Mouse (Mus musculus): Measurements from ENCODE around the gene Gm49395.

Gm49395 gene

DNA sequence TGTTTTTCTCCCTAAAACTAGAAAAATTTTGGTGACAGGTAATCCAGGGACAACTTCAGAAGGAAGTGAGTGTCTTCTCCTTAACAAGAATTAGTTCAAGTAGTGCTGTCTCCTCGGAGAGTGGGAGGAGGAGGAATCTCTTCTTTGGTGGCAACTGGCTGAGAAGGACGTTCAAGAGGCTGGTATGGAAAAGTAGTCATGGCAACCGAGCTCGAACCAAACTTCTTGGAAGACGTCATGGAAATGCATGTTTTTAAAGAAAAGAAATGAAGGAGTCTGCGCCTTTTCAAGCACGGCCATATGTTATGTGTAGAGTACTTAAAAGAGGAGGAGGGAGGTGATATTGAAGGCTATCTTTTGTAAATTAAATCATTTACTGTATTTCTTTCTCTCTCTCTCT lies 49.2 kb downstream of the Gm49395 start:
- no peak for DNase-seq (ENCODE audit: low read depth, low spot score)

DNA sequence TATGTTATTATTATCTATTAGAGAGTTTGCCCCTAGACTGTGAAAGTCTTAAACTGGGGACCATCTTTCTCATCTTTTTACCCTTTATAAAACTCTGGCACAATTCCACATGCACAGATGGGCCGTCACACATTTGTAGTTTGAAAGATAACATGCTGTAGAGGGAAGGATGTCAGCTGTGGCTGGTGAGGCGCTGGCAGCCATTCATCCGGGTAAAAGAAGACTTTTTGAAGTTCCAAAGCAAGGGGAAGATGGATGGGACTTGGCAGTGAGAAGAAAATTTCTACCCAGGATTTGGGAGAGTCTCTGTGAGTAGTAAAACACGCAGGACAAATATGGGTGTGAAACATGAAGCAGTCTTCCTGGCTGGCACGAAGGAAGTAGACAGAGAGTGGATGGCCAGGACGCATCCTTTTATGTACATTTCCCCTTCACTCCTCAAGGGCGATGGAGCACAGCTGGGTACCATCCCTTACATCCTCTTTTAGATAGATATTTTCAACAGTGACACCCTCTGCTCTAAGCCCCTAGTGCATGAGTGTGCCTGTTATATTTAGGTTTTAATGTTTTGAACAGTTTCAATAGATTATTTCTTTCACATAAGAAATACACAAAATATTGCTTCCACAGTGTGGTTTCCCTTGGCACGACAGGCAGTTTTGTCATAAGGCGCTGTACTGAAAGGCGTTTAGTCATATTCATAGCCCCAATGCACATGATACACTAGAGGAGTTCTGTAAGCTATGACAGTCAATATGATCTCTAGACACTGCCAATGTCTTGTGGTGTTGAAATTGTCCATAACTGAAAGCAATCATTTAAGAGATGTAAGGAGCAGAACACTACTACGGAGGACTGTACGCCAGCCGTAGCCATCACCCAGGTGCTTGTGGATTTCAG lies 50.8 kb downstream of the Gm49395 start:
- no peak for DNase-seq (ENCODE audit: low read depth, low spot score)

DNA sequence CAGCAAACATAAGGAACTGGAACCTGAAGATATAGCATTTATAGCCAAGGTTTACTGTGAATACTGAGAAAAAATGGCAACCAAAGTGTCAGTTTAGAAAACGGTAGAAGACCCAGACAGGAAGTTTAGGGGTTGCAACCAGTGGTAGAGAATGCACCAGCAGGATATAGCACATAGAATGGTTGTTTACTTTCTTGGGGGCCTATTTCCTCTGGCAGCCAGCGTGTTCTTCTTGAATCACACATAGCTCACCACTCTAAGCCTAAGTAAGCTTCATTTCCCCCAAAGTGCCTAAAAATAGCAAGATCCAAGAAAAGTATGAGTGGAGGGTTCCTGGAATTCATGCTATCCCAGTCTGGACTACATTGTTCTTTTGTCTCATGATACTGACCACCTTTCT lies 59.1 kb downstream of the Gm49395 start:
- no peak for DNase-seq (ENCODE audit: low read depth, low spot score)

DNA sequence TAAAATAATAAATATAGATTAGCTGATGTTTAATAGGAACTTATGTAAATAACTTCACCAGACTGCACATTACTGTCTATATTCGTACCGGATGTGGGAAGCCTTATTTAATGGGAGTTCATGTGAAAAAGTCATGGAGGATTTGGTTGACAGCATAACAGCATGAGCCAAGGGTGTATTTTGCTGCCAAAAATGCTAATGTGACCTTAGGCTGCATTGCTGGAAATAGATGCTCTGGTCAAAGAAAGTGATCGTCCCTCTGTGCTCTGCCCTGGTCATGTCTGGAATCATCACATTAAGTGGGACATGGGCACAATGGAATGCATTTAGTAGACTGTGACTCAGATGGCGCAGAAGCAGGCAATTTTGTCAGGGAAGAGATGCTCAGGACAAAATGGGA lies 64.4 kb downstream of the Gm49395 start:
- no peak for DNase-seq (ENCODE audit: low read depth, low spot score)

DNA sequence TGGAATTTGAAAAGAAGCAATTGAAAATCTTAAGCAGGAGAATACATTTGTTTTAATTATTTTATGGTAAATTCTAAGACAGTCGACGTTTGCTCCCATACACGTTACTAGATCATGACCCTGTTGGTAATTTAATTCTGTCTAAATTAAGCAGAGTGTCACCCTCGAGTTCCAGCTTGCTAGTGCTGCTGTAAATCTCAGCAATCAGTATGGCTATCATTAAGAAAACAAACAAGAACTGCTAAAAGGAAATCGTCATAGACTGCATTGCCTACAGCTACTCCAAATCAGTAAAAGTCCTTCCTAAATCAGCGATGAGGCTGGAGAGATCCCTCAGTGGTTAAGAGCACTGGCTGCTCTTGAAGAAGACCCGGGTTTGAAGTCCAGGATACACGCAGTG lies 66.3 kb downstream of the Gm49395 start:
- no peak for DNase-seq (ENCODE audit: low read depth, low spot score)

DNA sequence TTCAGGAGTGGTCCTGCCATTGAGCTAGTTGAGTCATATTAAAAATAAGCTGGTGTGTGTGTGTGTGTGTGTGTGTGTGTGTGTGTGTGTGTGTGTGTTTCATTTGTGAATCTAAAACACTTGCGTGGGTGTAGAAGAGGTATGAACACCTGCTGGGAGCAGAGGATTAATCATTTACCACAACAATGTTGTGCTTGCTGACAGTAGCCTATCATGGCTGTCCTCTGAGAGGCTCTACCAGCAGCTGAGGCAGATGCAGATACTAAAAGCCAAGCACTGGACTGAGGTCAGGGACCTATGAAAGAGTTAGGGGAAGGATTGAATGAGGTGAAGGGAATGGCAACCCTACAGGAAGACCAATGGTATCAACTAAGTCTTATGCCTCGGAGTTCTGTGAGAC lies 68.6 kb downstream of the Gm49395 start:
- DNase-seq (ENCODE audit: low read depth, low spot score) = no peak

DNA sequence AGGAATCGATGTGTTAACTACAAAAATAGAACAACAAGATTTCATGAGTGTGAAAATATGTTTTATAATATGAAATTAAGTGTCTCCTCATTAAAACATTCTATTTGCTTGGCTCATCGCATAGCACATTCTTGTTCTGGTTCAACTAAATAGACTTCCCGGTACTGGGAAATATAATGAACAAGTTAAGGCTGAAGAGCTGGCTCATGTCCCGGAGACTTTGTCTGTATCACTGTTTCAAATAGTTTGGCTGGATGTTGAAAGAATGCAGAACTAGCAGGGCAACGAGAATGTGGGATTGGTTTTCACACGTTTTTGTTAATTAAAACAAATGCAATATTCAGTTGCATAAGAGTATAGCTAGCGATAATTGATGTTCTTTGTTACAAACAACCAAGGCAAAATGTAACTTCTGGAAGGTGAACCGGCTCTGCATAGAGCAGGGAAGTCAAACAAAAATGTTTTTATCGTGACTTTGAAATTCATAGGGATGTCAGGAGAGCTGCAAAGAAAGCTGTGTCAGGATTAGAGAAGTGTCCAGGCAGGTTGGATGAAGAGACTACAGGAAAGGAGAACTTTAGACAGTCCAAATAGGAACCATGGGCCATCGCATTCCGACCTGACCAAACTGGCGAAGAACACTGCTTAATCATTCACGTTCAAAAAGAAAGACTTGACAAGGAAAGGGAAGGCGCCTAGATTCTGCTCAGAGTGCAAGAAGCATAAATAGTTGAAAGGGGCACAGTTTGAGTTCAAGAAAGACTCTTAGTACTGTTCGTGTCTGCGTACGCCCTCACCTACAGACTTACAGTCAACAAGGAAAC lies 70.3 kb downstream of the Gm49395 start:
- no peak for DNase-seq (ENCODE audit: low read depth, low spot score)

DNA sequence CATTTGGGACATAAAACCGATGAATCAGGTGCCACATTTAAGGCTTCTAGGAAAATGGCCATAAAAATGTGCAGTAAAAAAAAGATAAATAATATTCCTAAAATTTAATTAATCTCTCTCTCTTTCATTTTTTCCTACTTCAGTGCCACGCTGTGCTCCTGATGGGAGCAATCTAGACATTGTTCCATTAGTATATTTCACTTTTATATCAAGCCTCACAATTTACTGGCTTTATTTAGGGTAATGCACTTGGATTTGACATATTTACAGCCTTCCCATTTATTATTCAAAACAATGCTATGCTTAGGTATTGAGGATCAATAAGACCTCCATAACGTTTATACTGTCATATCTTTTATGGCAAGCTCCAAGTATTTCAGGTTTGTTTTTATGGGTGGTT lies 76.3 kb downstream of the Gm49395 start:
- DNase-seq (ENCODE audit: low read depth, low spot score) = no peak

DNA sequence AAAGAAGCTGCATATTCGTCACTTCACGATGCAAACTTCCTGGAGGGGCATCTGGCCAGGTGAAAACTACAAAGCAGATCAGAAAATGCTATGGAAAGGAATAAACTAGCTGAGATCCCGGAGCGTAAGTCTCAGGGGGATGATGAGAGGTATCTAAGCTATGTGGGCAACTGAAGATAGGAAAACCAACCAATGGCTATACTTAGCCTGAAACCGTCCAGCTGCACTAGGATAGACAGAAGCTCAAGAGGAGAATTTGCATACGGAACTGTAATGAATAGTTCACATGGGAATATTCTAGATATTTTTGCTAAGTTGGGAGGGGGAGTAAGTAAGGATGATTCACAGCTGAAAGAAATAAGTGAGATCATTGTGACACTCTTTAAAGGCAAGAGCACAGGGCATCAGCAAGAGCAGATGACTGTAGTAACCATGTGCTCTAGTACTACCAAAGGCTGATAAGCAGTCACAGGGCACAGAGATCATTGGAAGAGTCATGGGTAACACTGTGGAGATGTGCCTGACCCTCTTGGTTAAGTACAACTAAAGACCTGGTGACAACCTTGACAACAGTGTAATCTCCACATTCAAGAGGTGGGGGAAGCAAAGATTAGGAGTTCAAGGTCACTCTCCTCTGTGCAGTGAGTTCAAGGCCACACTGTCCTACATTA lies 79.5 kb downstream of the Gm49395 start:
- no peak for DNase-seq (ENCODE audit: low read depth, low spot score)

DNA sequence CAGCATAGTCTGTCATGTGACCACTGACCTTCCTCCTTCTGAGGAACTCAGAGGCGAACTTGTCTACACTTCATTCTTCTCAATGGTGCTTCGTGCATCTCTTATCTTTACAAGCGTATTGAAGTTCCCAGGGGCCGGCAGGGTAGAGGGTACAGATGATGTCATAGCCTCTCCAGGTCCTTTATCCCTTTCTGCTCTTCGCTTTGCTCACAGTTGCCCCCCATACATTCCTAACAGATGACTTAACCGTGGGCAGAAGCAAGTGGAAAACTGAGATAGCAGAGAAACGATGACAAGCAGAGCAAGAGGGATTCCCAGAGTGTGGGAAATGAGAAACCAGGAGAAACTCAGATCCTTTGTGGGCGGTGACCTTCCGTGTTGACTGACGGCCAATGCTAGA lies 80.3 kb downstream of the Gm49395 start:
- DNase-seq (ENCODE audit: low read depth, low spot score) = no peak

DNA sequence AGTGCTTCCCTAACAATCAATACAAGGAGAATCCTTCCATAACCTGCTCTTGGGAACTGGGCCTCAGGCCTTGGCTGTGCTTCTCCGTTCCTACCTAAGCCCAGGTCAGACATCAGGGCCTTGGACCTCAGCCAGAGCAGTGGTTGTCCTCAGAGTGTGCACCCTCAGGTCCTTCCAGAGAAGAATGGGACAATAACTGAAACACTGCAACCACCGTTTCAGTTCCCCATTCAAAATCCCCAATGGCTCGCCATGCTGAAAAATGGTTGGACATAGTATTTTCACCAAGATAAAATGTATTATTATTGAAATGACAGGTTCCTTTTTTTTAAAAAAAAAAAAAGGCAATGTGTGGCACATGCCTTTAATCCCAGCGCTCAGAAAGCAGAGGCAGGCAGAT lies 81.0 kb downstream of the Gm49395 start:
- DNase-seq (ENCODE audit: low read depth, low spot score) = no peak

DNA sequence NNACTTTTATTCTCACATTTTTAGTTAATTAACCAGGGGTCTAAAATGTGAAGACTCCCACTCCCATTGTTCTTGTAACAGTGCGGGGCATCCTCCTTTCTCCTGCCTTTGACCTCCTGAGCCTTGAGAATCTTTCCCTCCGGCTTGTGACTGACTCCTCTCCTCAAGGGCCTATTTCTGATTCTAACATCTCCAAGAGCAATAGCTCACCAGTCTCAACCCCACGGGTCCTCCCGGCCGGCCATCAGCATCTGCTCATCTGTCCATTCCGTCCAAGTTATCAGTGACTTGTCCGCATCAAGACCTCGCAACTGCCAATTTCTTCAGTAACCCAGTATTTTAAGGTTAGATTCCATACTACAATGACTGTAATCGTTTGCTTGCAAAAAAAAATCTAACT lies 84.2 kb downstream of the Gm49395 start:
- no peak for DNase-seq (ENCODE audit: low read depth, low spot score)

DNA sequence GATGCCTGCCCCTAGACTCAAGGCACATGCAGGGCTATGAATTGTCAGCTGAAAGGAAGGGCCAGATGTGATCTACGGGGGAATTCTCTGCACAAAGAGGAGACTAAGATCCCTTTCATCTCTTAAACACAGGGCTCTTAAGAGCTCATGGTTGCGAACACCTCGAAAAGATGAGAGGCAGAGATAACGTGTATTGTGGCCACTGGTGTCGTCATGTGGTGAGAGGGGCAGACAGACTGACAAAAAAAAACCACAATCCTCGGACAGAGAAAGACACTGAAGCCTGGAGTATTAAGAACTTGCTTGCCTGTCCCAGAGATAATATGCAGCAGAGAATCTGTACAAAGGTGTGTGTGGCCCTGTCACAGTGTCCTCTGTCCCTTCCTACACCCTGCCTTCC lies 90.2 kb downstream of the Gm49395 start:
- DNase-seq (ENCODE audit: low read depth, low spot score) = no peak

DNA sequence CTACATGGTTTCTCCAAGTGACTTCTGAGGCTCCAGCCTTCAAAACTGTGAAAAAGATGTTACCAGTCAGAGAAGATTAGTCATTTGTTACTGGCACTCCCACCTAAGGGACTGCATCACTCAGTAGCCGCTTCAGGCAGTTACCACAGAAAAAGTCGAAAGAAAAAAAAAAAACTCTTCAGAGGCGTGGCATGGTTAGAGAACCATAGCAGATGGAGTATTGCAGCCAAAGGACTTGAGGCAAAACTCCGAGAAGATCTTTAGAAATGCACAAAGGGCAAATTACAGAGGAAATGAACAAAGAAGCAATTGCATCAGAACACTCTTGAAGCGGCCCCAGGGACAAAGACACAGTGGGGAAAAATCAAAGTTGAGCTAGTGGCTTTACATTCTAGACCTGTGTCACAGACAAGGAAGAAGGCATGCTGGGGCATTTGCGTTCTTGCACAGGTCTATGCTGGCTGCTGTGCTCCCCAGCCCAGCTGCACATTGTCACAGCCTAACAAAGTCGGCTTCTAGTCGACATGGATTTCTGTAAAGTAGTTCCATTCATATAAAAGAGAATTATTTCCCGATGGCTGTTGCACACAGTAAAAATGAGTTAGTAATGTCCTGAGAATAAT lies 95.4 kb downstream of the Gm49395 start:
- no peak for DNase-seq (ENCODE audit: low read depth, low spot score)

DNA sequence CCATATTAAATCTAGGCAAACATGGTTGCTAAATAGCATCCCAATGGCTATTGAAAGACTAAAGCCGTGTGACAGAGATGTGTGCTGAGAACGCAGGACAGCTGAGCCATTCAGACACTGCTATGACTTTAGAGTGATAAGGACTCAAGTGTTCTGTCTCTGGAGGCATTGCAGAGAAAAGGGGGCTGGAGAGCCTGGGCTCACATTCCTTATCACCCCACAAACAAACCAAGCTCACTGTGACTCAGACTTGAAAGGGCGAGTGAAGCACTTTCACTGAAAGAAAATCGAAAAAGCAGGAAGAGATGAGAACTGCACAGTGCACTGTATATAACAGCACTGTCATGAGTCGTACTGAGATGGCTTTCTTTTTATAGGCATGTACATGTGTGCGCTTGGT lies 96.4 kb downstream of the Gm49395 start:
- DNase-seq (ENCODE audit: low read depth, low spot score) = no peak

DNA sequence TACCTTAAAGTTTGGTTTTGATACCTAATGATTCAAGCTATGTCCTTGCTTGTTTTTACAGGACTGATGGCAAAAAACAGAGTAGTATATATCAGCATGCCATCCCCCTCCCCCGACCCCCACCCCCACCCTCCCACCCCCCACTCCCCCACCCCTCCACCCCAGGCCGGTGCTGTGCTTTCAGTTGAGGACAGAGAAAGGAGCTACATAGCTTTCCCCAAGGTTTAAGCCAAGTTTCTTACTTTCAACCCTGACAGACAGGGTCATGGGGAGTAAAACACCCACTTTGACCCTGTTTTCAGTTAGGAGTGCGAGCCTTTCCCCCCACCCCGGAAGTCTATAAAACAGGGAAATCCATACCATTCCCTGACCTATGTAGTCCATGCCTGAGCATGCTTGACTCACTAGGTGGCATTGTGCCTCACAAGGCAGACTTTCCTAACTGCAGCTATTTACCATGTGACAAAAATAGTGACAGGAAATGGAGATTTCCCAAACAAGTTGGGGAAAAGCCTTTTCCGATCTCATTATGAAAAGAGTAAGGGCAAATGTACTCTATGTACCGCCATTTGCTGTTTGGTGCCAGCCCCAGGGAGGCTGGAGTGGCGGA lies 98.2 kb downstream of the Gm49395 start:
- no peak for DNase-seq (ENCODE audit: low read depth, low spot score)

DNA sequence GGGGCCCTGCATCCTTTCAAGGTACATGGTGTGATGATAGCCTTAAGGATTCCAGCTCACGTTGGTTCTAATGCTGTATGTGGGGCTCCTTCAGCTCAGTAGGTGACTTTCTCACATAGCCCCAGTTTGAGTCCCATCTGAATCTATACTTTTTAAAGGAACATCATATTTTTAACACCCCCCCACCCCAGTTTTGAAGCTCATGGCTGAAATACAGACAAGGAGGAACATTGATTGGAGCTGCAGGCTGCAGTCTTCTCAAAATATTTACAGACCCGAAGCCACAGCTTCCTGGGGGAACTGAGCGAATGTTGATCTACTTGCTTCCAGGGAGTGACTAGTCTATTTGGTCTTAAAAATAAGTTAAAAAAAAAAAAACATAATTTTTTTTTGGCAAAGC lies 98.9 kb downstream of the Gm49395 start:
- no peak for DNase-seq (ENCODE audit: low read depth, low spot score)

DNA sequence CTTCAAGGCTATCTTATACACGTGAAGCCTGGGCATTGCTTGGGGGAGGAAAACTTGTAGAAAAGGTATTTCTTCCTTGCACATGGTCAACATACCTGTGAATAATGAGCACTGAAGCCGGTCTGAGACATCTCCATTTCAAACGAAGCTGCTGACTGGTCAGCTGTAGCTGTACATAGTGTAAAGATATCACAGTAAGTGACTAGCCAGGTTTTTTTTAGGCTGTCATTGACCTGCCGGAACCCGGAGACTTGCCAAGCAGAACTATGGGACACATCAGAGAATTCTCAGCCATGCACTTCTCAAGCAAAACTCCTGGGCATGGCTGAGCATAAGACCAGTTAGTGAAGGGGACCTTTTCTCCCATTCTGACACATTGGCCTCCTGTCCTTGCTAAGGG lies 99.6 kb downstream of the Gm49395 start:
- no peak for DNase-seq (ENCODE audit: low read depth, low spot score)

DNA sequence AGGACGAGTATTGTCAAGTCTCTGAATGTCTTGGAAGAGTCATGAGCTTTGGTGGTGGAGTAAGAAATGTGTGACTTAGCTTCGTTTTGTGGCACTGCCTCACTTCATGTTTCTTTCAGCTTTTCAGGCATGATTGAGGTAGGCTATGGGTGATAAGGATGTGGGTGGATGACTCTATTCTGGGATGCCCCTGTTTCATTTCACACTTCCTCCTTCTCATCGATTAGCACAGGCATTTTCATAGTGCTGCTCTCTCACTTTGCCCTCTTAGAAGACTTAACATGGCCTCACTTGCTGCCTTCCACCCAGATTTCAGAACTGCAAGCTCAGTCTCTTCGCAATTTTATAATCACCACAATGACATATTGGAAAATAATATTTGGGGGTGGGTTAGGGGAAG lies 102.1 kb downstream of the Gm49395 start:
- no peak for DNase-seq (ENCODE audit: low read depth, low spot score)

DNA sequence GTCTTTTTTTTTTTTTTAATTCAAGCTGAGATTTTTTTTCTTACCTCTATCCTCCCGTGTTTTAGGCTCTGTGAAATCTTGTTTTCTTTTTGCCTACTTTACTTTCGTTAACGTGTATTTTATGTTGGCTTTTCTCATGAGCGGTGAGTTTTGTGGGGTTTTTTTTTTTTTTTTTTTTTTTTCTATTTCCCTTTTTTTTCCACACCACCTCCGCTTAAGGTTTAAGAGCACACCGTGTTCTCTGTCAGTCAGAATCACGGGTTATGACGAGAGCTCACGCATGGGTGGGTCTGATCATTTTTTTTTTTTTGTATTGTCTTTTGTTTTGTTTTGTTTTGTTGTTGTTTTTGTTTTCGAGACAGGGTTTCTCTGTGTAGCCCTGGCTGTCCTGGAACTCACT lies 103.6 kb downstream of the Gm49395 start:
- DNase-seq (ENCODE audit: low read depth, low spot score) = no peak

DNA sequence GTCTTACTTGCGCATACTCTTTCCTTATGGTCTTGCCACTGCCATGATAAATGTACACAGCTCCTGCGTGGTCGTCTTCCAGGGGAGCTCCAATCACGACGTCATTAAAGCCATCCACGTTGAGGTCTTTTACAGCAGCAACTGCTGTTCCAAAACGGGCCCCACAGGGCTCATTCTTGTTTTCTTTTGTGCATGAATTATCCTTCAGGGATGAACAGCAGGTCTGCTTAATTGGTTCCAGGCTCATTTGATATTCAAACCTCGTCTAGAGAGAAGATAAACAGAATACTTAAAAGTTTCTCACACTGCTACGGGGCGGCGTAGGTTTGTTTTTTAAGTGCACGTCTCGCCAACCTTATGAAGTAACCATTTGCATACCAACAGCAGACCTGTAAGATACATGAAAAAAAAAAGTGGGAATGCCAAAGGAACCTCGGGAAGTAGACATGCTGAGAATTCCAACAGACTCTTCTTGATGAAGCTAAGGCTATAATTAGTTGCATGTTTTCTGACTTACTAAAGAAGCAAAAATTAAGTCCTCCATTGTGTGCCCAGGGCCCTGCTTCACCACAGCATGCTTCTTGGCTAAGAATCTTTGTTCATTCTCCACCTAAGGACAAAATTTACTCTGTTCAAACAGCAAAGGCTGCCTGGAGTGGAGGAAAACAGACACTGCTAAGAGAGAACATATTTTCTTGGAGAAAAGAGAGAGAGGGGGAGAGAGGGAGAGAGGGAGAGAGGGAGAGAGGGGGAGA lies 109.3 kb downstream of the Gm49395 start:
- no peak for DNase-seq (ENCODE audit: low read depth, low spot score)

All from retina, adult 2 months (tissue).